Mouse (Mus musculus): ENCODE data around the gene Ssh1. TPM values are rescaled to one million over a fixed set of nuclear protein-coding genes. Genes with fewer than 3 reads are reported as not detected.

Gene Ssh1
- total and polyA plus RNA-seq, 3 experiments = 3.0 to 8.2 (median 8.1) TPM

Other genes starting within 250 kb of the Ssh1 start
- gene Sart3, start 221.4 kb downstream of the Ssh1 start, total RNA-seq (2012; rRNA removed) = 66.1 and 67.0 TPM in 2 replicates
- gene Sart3, start 221.4 kb downstream of the Ssh1 start, total RNA-seq (2014; rRNA removed) = 27.2 and 28.8 TPM in 2 replicates
- gene Sart3, start 221.4 kb downstream of the Ssh1 start, polyA plus RNA-seq (2012; ENCODE audit: insufficient read length, low read depth) = 104 and 113 TPM in 2 replicates
- gene Iscu, start 221.1 kb downstream of the Ssh1 start, total RNA-seq (2012; rRNA removed) = 79.3 and 81.5 TPM in 2 replicates
- gene Iscu, start 221.1 kb downstream of the Ssh1 start, total RNA-seq (2014; rRNA removed) = 70.6 and 72.1 TPM in 2 replicates
- gene Iscu, start 221.1 kb downstream of the Ssh1 start, polyA plus RNA-seq (2012; ENCODE audit: insufficient read length, low read depth) = 83.0 and 86.7 TPM in 2 replicates
- 0.30 and 0.46 TPM in 2 replicates for gene Tmem119, start 193.4 kb downstream of the Ssh1 start, total RNA-seq (2012; rRNA removed)
- gene Tmem119, start 193.4 kb downstream of the Ssh1 start, total RNA-seq (2014; rRNA removed) = 0.55 and 1.0 TPM in 2 replicates
- gene Tmem119, start 193.4 kb downstream of the Ssh1 start, polyA plus RNA-seq (2012; ENCODE audit: insufficient read length, low read depth) = 0.97 and 1.5 TPM in 2 replicates
- gene Selplg, start 161.2 kb downstream of the Ssh1 start, total RNA-seq (2012; rRNA removed) = 50.5 and 58.5 TPM in 2 replicates
- gene Selplg, start 161.2 kb downstream of the Ssh1 start, total RNA-seq (2014; rRNA removed) = 27.9 and 29.4 TPM in 2 replicates
- 34.2 and 41.6 TPM in 2 replicates for gene Selplg, start 161.2 kb downstream of the Ssh1 start, polyA plus RNA-seq (2012; ENCODE audit: insufficient read length, low read depth)
- 66.1 and 74.6 TPM in 2 replicates for gene Coro1c, start 85.1 kb downstream of the Ssh1 start, total RNA-seq (2012; rRNA removed)
- gene Coro1c, start 85.1 kb downstream of the Ssh1 start, total RNA-seq (2014; rRNA removed) = 67.9 and 69.9 TPM in 2 replicates
- gene Coro1c, start 85.1 kb downstream of the Ssh1 start, polyA plus RNA-seq (2012; ENCODE audit: insufficient read length, low read depth) = 87.4 and 96.4 TPM in 2 replicates
- gene Dao, start 9.8 kb upstream of the Ssh1 start, total RNA-seq (2012; rRNA removed) = 0.97 and 1.4 TPM in 2 replicates
- 1.9 TPM in 2 replicates for gene Dao, start 9.8 kb upstream of the Ssh1 start, total RNA-seq (2014; rRNA removed)
- 3.6 TPM in 2 replicates for gene Dao, start 9.8 kb upstream of the Ssh1 start, polyA plus RNA-seq (2012; ENCODE audit: insufficient read length, low read depth)
- gene Usp30, start 71.6 kb upstream of the Ssh1 start, total RNA-seq (2012; rRNA removed) = 11.5 and 13.0 TPM in 2 replicates
- 13.0 and 15.5 TPM in 2 replicates for gene Usp30, start 71.6 kb upstream of the Ssh1 start, total RNA-seq (2014; rRNA removed)
- gene Usp30, start 71.6 kb upstream of the Ssh1 start, polyA plus RNA-seq (2012; ENCODE audit: insufficient read length, low read depth) = 14.5 and 16.1 TPM in 2 replicates
- 0.38 and 1.1 TPM in 2 replicates for gene Svop, start 97.7 kb upstream of the Ssh1 start, total RNA-seq (2012; rRNA removed)
- 0.20 and 0.31 TPM in 2 replicates for gene Svop, start 97.7 kb upstream of the Ssh1 start, total RNA-seq (2014; rRNA removed)
- 0.40 and 0.51 TPM in 2 replicates for gene Svop, start 97.7 kb upstream of the Ssh1 start, polyA plus RNA-seq (2012; ENCODE audit: insufficient read length, low read depth)
- 35.0 and 35.7 TPM in 2 replicates for gene Alkbh2, start 134.3 kb upstream of the Ssh1 start, total RNA-seq (2012; rRNA removed)
- gene Alkbh2, start 134.3 kb upstream of the Ssh1 start, total RNA-seq (2014; rRNA removed) = 34.4 TPM in 2 replicates
- 39.3 and 41.4 TPM in 2 replicates for gene Alkbh2, start 134.3 kb upstream of the Ssh1 start, polyA plus RNA-seq (2012; ENCODE audit: insufficient read length, low read depth)
- gene Ung, start 136.5 kb upstream of the Ssh1 start, total RNA-seq (2012; rRNA removed) = 39.1 and 53.4 TPM in 2 replicates
- 43.5 and 51.9 TPM in 2 replicates for gene Ung, start 136.5 kb upstream of the Ssh1 start, total RNA-seq (2014; rRNA removed)
- 83.3 and 91.9 TPM in 2 replicates for gene Ung, start 136.5 kb upstream of the Ssh1 start, polyA plus RNA-seq (2012; ENCODE audit: insufficient read length, low read depth)
- 3.9 and 6.2 TPM in 2 replicates for gene Acacb, start 152.6 kb upstream of the Ssh1 start, total RNA-seq (2012; rRNA removed)
- 13.4 and 14.1 TPM in 2 replicates for gene Acacb, start 152.6 kb upstream of the Ssh1 start, total RNA-seq (2014; rRNA removed)
- gene Acacb, start 152.6 kb upstream of the Ssh1 start, polyA plus RNA-seq (2012; ENCODE audit: insufficient read length, low read depth) = 16.3 and 17.0 TPM in 2 replicates

Data from CH12.LX (cell line).